Mouse (Mus musculus): ENCODE results near the gene Gm6217.
"Not testable (repeated sequence)": the region's sequence is repeated elsewhere in the genome, so short reads cannot be mapped to it uniquely, and the experiment has no call there.

- TF ChIP-seq GATA2 (IDR thresholded peaks at IDR 0.05; ENCODE audit: borderline replicate concordance, low read depth, low read length); CTCF (IDR thresholded peaks at IDR 0.05; ENCODE audit: low read depth, low read length); TAL1 (conservative IDR thresholded peaks at IDR 0.05; ENCODE audit: low read depth, low read length); GATA1 (IDR thresholded peaks at IDR 0.05; ENCODE audit: borderline replicate concordance, low read length); POLR2AphosphoS5 (IDR thresholded peaks at IDR 0.05; ENCODE audit: insufficient replicate concordance, low read depth, low read length): not testable (repeated sequence)
Measured at GRCm38 (mm10) chr1:82942505-82942904, 11.3 kb upstream of the Gm6217 start.
